Mouse (Mus musculus) MEL (cell line): ENCODE measurements around the gene Tmem59l. TPM values are rescaled to one million over a fixed set of nuclear protein-coding genes. Genes with fewer than 3 reads are reported as not detected.
A peak's percentile ranks its signal among the peaks of the same experiment; 100 is the strongest.

Experiments used
- DNase-seq: peaks from one replicate; pipeline ENCODE4 v3.0.0; 2011; ENCODE audit warnings: low read depth, low spot score
- H3K27ac ChIP-seq: 2 replicates; pipeline ENCODE4 v1.5.1; 2012; ENCODE audit warnings: low read depth, mild to moderate bottlenecking, control low read depth, low read length, moderate library complexity; ENCODE audit not compliant: control insufficient read depth
- H3K27me3 ChIP-seq, 2 experiments: fragments of 150-350 bp in 1 of 2; sonication (generic) in 1 of 2; 2 replicates each; pipeline ENCODE4 v1.6.1; 2012; ENCODE audit warnings: low read length in 2 of 2, mild to moderate bottlenecking in 2 of 2, improper control_type of control experiment in 1 of 2, moderate library complexity in 1 of 2; ENCODE audit not compliant: insufficient read depth in 2 of 2, control insufficient read depth in 1 of 2
- H3K36me3 ChIP-seq, 2 experiments: 2 replicates each; pipeline ENCODE4 v1.6.1; 2012 to 2014; ENCODE audit warnings: low read length in 2 of 2, improper control_type of control experiment in 1 of 2, inconsistent platforms in 1 of 2, mild to moderate bottlenecking in 1 of 2; ENCODE audit not compliant: insufficient read depth in 2 of 2, control insufficient read depth in 1 of 2
- H3K4me1 ChIP-seq, 2 experiments: fragments of 150-350 bp in 1 of 2; sonication (generic) in 1 of 2; 2 replicates each; pipeline ENCODE4 v1.6.1; 2012; ENCODE audit warnings: low read length in 2 of 2, improper control_type of control experiment in 1 of 2, mild to moderate bottlenecking in 1 of 2; ENCODE audit not compliant: insufficient read depth in 2 of 2, control insufficient read depth in 1 of 2
- H3K4me3 ChIP-seq, 2 experiments: fragments of 150-350 bp in 1 of 2; sonication (generic) in 1 of 2; 2 replicates each; pipeline ENCODE4 v1.5.1; 2012; ENCODE audit warnings: low read depth in 2 of 2, low read length in 2 of 2, mild to moderate bottlenecking in 2 of 2, moderate library complexity in 2 of 2, control low read depth in 1 of 2, improper control_type of control experiment in 1 of 2; ENCODE audit not compliant: control insufficient read depth in 1 of 2, insufficient read depth in 1 of 2
- H3K79me2 ChIP-seq: 2 replicates; pipeline ENCODE4 v1.6.1; 2012; ENCODE audit warnings: mild to moderate bottlenecking, low read length, moderate library complexity; ENCODE audit not compliant: control insufficient read depth, poor library complexity, insufficient read depth
- H3K9ac ChIP-seq: 2 replicates; pipeline ENCODE4 v1.6.1; 2012; ENCODE audit warnings: low read depth, mild to moderate bottlenecking, control low read depth, low read length, moderate library complexity; ENCODE audit not compliant: control insufficient read depth, poor library complexity, severe bottlenecking
- H3K9me3 ChIP-seq: fragments of 150-350 bp; sonication (generic); replicated peaks from 2 replicates; pipeline ENCODE4 v1.6.1; 2012; ENCODE audit warnings: mild to moderate bottlenecking, low read length, improper control_type of control experiment, moderate library complexity; ENCODE audit not compliant: insufficient read depth
- CTCF ChIP-seq, 3 experiments: IDR thresholded peaks in 2 of 3; conservative IDR thresholded peaks in 1 of 3; 2 replicates each; pipeline ENCODE4 v1.5.1; 2011 to 2012; ENCODE audit warnings: low read length in 3 of 3, low read depth in 2 of 3, mild to moderate bottlenecking in 2 of 3, improper control_type of control experiment in 1 of 3, inconsistent platforms in 1 of 3, mixed read lengths in 1 of 3, moderate library complexity in 1 of 3; ENCODE audit not compliant: control insufficient read depth in 1 of 3, insufficient read depth in 1 of 3, poor library complexity in 1 of 3, severe bottlenecking in 1 of 3
- E2F4 ChIP-seq: IDR thresholded peaks from 2 replicates; pipeline ENCODE4 v1.6.1; 2011; ENCODE audit warnings: low read depth, low read length, improper control_type of control experiment, borderline replicate concordance
- ELF1 ChIP-seq: IDR thresholded peaks from 2 replicates; pipeline ENCODE4 v1.6.1; 2014; ENCODE audit warnings: low read depth, mild to moderate bottlenecking, inconsistent platforms, low read length, improper control_type of control experiment, moderate library complexity
- ETS1 ChIP-seq: IDR thresholded peaks from 2 replicates; pipeline ENCODE4 v1.6.1; 2012; ENCODE audit warnings: low read depth, mild to moderate bottlenecking, inconsistent platforms, low read length, improper control_type of control experiment, moderate library complexity
- HCFC1 ChIP-seq: IDR thresholded peaks from 2 replicates; pipeline ENCODE4 v1.6.1; 2012; ENCODE audit warnings: low read depth, mild to moderate bottlenecking, inconsistent platforms, low read length, improper control_type of control experiment, moderate library complexity
- KAT2A ChIP-seq: conservative IDR thresholded peaks from 2 replicates; pipeline ENCODE4 v1.6.1; 2012; ENCODE audit warnings: low read depth, low read length, improper control_type of control experiment, inconsistent platforms
- MAFK ChIP-seq: IDR thresholded peaks from 2 replicates; pipeline ENCODE4 v1.6.1; 2011; ENCODE audit warnings: low read depth, mild to moderate bottlenecking, low read length, improper control_type of control experiment, borderline replicate concordance
- MEF2A ChIP-seq: IDR thresholded peaks from 2 replicates; pipeline ENCODE4 v1.6.1; 2014; ENCODE audit warnings: low read depth, mild to moderate bottlenecking, inconsistent platforms, low read length, improper control_type of control experiment; ENCODE audit not compliant: poor library complexity, insufficient replicate concordance, severe bottlenecking; ENCODE audit errors: extremely low read depth
- MXI1 ChIP-seq: IDR thresholded peaks from 2 replicates; pipeline ENCODE4 v1.6.1; 2011; ENCODE audit warnings: mild to moderate bottlenecking, low read depth, low read length, improper control_type of control experiment
- MYC ChIP-seq: IDR thresholded peaks from 2 replicates; pipeline ENCODE4 v1.6.1; 2011; ENCODE audit warnings: low read depth, mild to moderate bottlenecking, low read length, improper control_type of control experiment, moderate library complexity
- NELFE ChIP-seq: IDR thresholded peaks from 2 replicates; pipeline ENCODE4 v1.6.1; 2011; ENCODE audit warnings: low read depth, low read length, improper control_type of control experiment
- NRF1 ChIP-seq: IDR thresholded peaks from 2 replicates; pipeline ENCODE4 v1.6.1; 2014; ENCODE audit warnings: low read depth, mild to moderate bottlenecking, inconsistent platforms, low read length, improper control_type of control experiment, moderate library complexity; ENCODE audit not compliant: poor library complexity, insufficient read depth, severe bottlenecking
- POLR2A ChIP-seq, 2 experiments: IDR thresholded peaks; 2 replicates each; pipeline ENCODE4 v1.6.1; 2011 to 2012; ENCODE audit warnings: low read length in 2 of 2, mild to moderate bottlenecking in 2 of 2, control low read depth in 1 of 2, improper control_type of control experiment in 1 of 2, low read depth in 1 of 2, moderate library complexity in 1 of 2; ENCODE audit not compliant: control insufficient read depth in 1 of 2, insufficient read depth in 1 of 2, poor library complexity in 1 of 2
- POLR2AphosphoS2 ChIP-seq: IDR thresholded peaks from 2 replicates; pipeline ENCODE4 v1.6.1; 2011; ENCODE audit warnings: low read length, improper control_type of control experiment
- RCOR1 ChIP-seq: IDR thresholded peaks from 2 replicates; pipeline ENCODE4 v1.6.1; 2012; ENCODE audit warnings: low read depth, mild to moderate bottlenecking, inconsistent platforms, low read length, improper control_type of control experiment
- SIN3A ChIP-seq: IDR thresholded peaks from 2 replicates; pipeline ENCODE4 v1.6.1; 2012; ENCODE audit warnings: low read length, improper control_type of control experiment, inconsistent platforms
- SMC3 ChIP-seq: IDR thresholded peaks from 2 replicates; pipeline ENCODE4 v1.6.1; 2011; ENCODE audit warnings: low read depth, low read length, improper control_type of control experiment
- TBP ChIP-seq: IDR thresholded peaks from 2 replicates; pipeline ENCODE4 v1.8.0; 2011; ENCODE audit warnings: low read depth, low read length, improper control_type of control experiment
- UBTF ChIP-seq: IDR thresholded peaks from 2 replicates; pipeline ENCODE4 v1.6.1; 2012; ENCODE audit warnings: low read depth, mild to moderate bottlenecking, inconsistent platforms, low read length, improper control_type of control experiment, moderate library complexity, borderline replicate concordance; ENCODE audit not compliant: insufficient read depth
- USF1 ChIP-seq: IDR thresholded peaks from 2 replicates; pipeline ENCODE4 v1.6.1; 2014; ENCODE audit warnings: low read depth, mild to moderate bottlenecking, inconsistent platforms, low read length, improper control_type of control experiment, moderate library complexity
- USF2 ChIP-seq, 2 experiments: IDR thresholded peaks; 2 replicates each; pipeline ENCODE4 v1.6.1; 2011 to 2012; ENCODE audit warnings: improper control_type of control experiment in 2 of 2, low read length in 2 of 2, borderline replicate concordance in 1 of 2, inconsistent platforms in 1 of 2, low read depth in 1 of 2, mild to moderate bottlenecking in 1 of 2; ENCODE audit not compliant: insufficient read depth in 1 of 2
- ZC3H11A ChIP-seq: IDR thresholded peaks from 2 replicates; pipeline ENCODE4 v1.6.1; 2012; ENCODE audit warnings: low read depth, mild to moderate bottlenecking, inconsistent platforms, low read length, improper control_type of control experiment
- ZKSCAN1 ChIP-seq: IDR thresholded peaks from 2 replicates; pipeline ENCODE4 v1.6.1; 2012; ENCODE audit warnings: low read depth, mild to moderate bottlenecking, inconsistent platforms, low read length, improper control_type of control experiment, moderate library complexity
- ZMIZ1 ChIP-seq: IDR thresholded peaks from 2 replicates; pipeline ENCODE4 v1.6.1; 2012; ENCODE audit warnings: low read depth, mild to moderate bottlenecking, inconsistent platforms, low read length, improper control_type of control experiment, moderate library complexity
- ZNF384 ChIP-seq: IDR thresholded peaks from 2 replicates; pipeline ENCODE4 v1.6.1; 2012; ENCODE audit warnings: low read depth, mild to moderate bottlenecking, inconsistent platforms, low read length, improper control_type of control experiment
- polyA plus RNA-seq, 2 experiments: library from polyadenylated mRNA; stranded (reverse) in 1 of 2; unstranded in 1 of 2; fragments of >175 nt in 1 of 2; fragments of >200 nt in 1 of 2; gene quantifications; 2 replicates each; pipeline versions ENCODE4 v1.2.1 to v1.2.4; 2012; ENCODE audit warnings: low replicate concordance in 2 of 2, low read depth in 1 of 2; ENCODE audit not compliant: insufficient read length in 2 of 2, insufficient read depth in 1 of 2, missing spikeins in 1 of 2
- total RNA-seq: library from RNA; depleted of rRNA; stranded (reverse); fragments of 300-350 nt; gene quantifications from 2 replicates; pipeline ENCODE4 v1.2.3, GENCODE M21; 2012

Tmem59l gene
- total and polyA plus RNA-seq, 3 experiments: not detected

DNA sequence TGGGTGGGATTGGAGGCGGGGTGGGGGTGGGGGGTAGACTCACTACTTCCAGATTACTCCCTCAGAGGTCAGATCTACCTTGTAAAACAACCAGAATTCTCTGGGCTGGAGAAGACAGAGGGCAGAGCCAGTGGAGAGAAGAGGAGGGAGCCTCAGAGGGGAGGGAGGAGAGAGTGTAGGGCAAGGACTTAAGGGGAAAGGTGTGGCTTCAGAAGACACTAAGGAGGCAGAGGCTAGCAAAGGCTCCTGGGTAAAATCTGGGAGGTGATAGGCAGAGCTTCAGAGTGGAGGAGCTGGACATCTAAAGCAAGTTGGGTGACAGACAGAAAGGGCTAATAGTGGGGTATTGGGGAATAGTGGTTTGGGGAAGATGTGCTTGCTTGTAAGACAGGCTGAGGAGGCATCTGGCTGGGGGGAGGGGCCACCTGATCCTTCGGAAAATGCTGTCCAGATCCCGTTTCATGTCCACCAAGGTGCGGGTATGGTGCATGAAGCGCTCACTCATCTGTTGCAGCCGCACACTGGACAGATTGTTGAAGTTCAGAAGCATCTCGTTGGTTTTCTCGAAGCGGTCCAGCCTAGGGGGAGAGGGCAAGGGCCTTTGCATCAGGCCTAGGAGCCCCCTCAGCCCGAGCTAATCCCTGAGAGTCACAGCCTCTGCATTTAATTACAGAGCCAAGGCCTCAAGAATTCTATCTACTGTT lies 30.9 kb upstream of the Tmem59l start:
- DNase-seq: no peak
- Histone ChIP-seq H3K4me1 (peaks cover 2 to 9% of the 10 kb centered on the region in 2 experiments), H3K27me3 (no peaks in the 10 kb centered on the region), H3K79me2 (peaks cover 8% of the 10 kb centered on the region), H3K36me3 (peaks cover 3 to 6% of the 10 kb centered on the region in 2 experiments), H3K4me3 (no peak overlapping the region), H3K27ac (no peak overlapping the region), H3K9ac (no peak overlapping the region), H3K9me3 (no peaks in the 10 kb centered on the region)
- no peak for TF ChIP-seq HCFC1
- no peak for TF ChIP-seq TBP
- TF ChIP-seq USF1: no peak
- no peak for TF ChIP-seq POLR2A (IDR thresholded peaks at IDR 0.05; ENCODE audit: control insufficient read depth in 1 of 2, insufficient read depth in 1 of 2, low read depth in 1 of 2, low read length in 2 of 2, poor library complexity in 1 of 2)
- no peak for TF ChIP-seq ETS1
- TF ChIP-seq ZKSCAN1: no peak
- TF ChIP-seq ZNF384: no peak
- no peak for TF ChIP-seq MAFK
- TF ChIP-seq SIN3A: no peak
- no peak for TF ChIP-seq MEF2A
- no peak for TF ChIP-seq E2F4
- no peak for TF ChIP-seq USF2 (IDR thresholded peaks at IDR 0.05; ENCODE audit: borderline replicate concordance in 1 of 2, insufficient read depth in 1 of 2, low read depth in 1 of 2, low read length in 2 of 2)
- no peak for TF ChIP-seq ELF1
- no peak for TF ChIP-seq NRF1
- no peak for TF ChIP-seq MXI1
- TF ChIP-seq CTCF (IDR thresholded peaks at IDR 0.05 in 2 of 3, conservative IDR thresholded peaks at IDR 0.05 in 1 of 3; ENCODE audit: control insufficient read depth in 1 of 3, insufficient read depth in 1 of 3, low read depth in 2 of 3, low read length in 3 of 3, poor library complexity in 1 of 3, severe bottlenecking in 1 of 3): no peak
- no peak for TF ChIP-seq NELFE
- no peak for TF ChIP-seq ZMIZ1

GRCm38 (mm10) chr8:70513441-70513840 lies 26.3 kb upstream of the Tmem59l start:
- peaks cover 24% of the 10 kb centered on the region for H3K79me2 ChIP-seq
- H3K9me3 ChIP-seq: no peaks in the 10 kb centered on the region
- no peak overlapping the region for H3K9ac ChIP-seq
- DNase-seq: peak; percentile 59
- TF ChIP-seq HCFC1 (no peak), RCOR1 (no peak), UBTF (no peak), ZKSCAN1 (no peak), MYC (no peak), USF1 (no peak), POLR2AphosphoS2 (no peak), SIN3A (no peak), SMC3 (no peak), ZC3H11A (no peak), KAT2A (no peak), NELFE (no peak)
- TF ChIP-seq, all 39 proteins: peak for 0
- peaks cover 5 to 25% of the 10 kb centered on the region in 2 experiments for H3K36me3 ChIP-seq
- H3K4me1 ChIP-seq: peaks cover 6 to 31% of the 10 kb centered on the region in 2 experiments
- peak overlapping the region; percentile 14; the same call in 1 of the 2 replicates for H3K27ac ChIP-seq
- no peaks in the 10 kb centered on the region for H3K27me3 ChIP-seq
- no peak overlapping the region for H3K4me3 ChIP-seq
